Mouse (Mus musculus) liver, adult 2 months (tissue): ENCODE data around the gene Olfr51. TPM values are rescaled to one million over a fixed set of nuclear protein-coding genes. Genes with fewer than 3 reads are reported as not detected.
A peak's percentile ranks its signal among the peaks of the same experiment; 100 is the strongest.
"Not testable (repeated sequence)": the region's sequence is repeated elsewhere in the genome, so short reads cannot be mapped to it uniquely, and the experiment has no call there.

Source experiments
- DNase-seq: peaks from one replicate; pipeline ENCODE4 v3.0.0-alpha.2; 2011; ENCODE audit warnings: low read depth, low spot score; ENCODE audit errors: extremely low read depth
- H3K27ac ChIP-seq: fragments of 200-500 bp; replicated peaks from 2 replicates; pipeline ENCODE4 v1.5.1; 2012; ENCODE audit warnings: low read depth, mild to moderate bottlenecking, control low read depth, inconsistent platforms, low read length; ENCODE audit not compliant: insufficient read depth
- H3K27me3 ChIP-seq: fragments of 200-500 bp; 2 replicates; pipeline ENCODE4 v1.6.1; 2012; ENCODE audit warnings: mild to moderate bottlenecking, moderate library complexity, low read length, inconsistent platforms; ENCODE audit not compliant: control insufficient read depth, insufficient read depth
- H3K36me3 ChIP-seq: fragments of 200-500 bp; 2 replicates; pipeline ENCODE4 v1.6.1; 2012; ENCODE audit warnings: low read length, inconsistent platforms; ENCODE audit not compliant: control insufficient read depth, insufficient read depth
- H3K4me1 ChIP-seq: fragments of 200-500 bp; 2 replicates; pipeline ENCODE4 v1.6.1; 2011; ENCODE audit warnings: low read length; ENCODE audit not compliant: control insufficient read depth, insufficient read depth
- H3K4me3 ChIP-seq: fragments of 200-500 bp; 2 replicates; pipeline ENCODE4 v1.5.1; 2011; ENCODE audit warnings: low read depth, mild to moderate bottlenecking, control low read depth, low read length, moderate library complexity; ENCODE audit not compliant: insufficient read depth
- H3K79me2 ChIP-seq: fragments of 200-500 bp; 2 replicates; pipeline ENCODE4 v1.6.1; 2012; ENCODE audit warnings: inconsistent platforms, mild to moderate bottlenecking, low read length, moderate library complexity; ENCODE audit not compliant: control insufficient read depth, insufficient read depth
- H3K9ac ChIP-seq: fragments of 200-500 bp; 2 replicates; pipeline ENCODE4 v1.6.1; 2012; ENCODE audit warnings: low read depth, mild to moderate bottlenecking, control low read depth, inconsistent platforms, low read length
- CTCF ChIP-seq: fragments of 200-500 bp; IDR thresholded peaks from 2 replicates; pipeline ENCODE4 v1.5.1; 2011; ENCODE audit warnings: low read depth, low read length, control low read depth
- POLR2A ChIP-seq: fragments of 200-500 bp; IDR thresholded peaks from 2 replicates; pipeline ENCODE4 v1.6.1; 2011; ENCODE audit warnings: low read length, control low read depth; ENCODE audit not compliant: insufficient read depth; ENCODE audit errors: extremely low read depth
- WGBS: fragments of 180-500 bp; shearing (Covaris S2); methylation state at CpG from one replicate; pipeline ENCODE4 v1.1.7; 2018; 5-methylcytosine and 5-hydroxymethylcytosine counted together
- polyA plus RNA-seq: library from polyadenylated mRNA; depleted of rRNA; stranded (reverse); fragments of >200 nt; gene quantifications from 2 replicates; pipeline ENCODE4 v1.2.3, GENCODE M21; 2012
- total RNA-seq: library from RNA; depleted of rRNA; stranded (reverse); fragments of >200 nt; gene quantifications from 2 replicates; pipeline ENCODE4 v1.2.3, GENCODE M21; 2014

The Olfr51 gene
- total and polyA plus RNA-seq, 2 experiments = not detected

GRCm38 (mm10) chr11:51032851-51033250 lies 29.5 kb downstream of the Olfr51 start:
- TF ChIP-seq POLR2A = no peak
- TF ChIP-seq CTCF = peak; percentile 35
- no peak overlapping the region for H3K4me3 ChIP-seq
- H3K27ac ChIP-seq = no peak overlapping the region
- H3K79me2 ChIP-seq = no peaks in the 10 kb centered on the region
- H3K36me3 ChIP-seq = no peaks in the 10 kb centered on the region
- H3K9ac ChIP-seq = no peak overlapping the region
- H3K4me1 ChIP-seq = no peaks in the 10 kb centered on the region
- H3K27me3 ChIP-seq = no peaks in the 10 kb centered on the region
- peak; percentile 6 for DNase-seq
- 37% methylated on average over 1 of the region's 1 CpGs for WGBS

- not testable (repeated sequence) for H3K9ac ChIP-seq, H3K27ac ChIP-seq, H3K4me1 ChIP-seq, H3K4me3 ChIP-seq, DNase-seq, H3K27me3 ChIP-seq, H3K79me2 ChIP-seq, H3K36me3 ChIP-seq
Observed at GRCm38 (mm10) chr11:51034141-51034540, 30.7 kb downstream of the Olfr51 start.

GRCm38 (mm10) chr11:51035951-51036350 lies 32.6 kb downstream of the Olfr51 start:
- 58% methylated on average over 2 of the region's 2 CpGs for WGBS
- Histone ChIP-seq H3K79me2 (no peaks in the 10 kb centered on the region), H3K4me1 (no peaks in the 10 kb centered on the region), H3K27ac (no peak overlapping the region), H3K4me3 (no peak overlapping the region), H3K9ac (no peak overlapping the region), H3K36me3 (no peaks in the 10 kb centered on the region), H3K27me3 (no peaks in the 10 kb centered on the region)
- no peak for TF ChIP-seq POLR2A
- TF ChIP-seq CTCF = no peak
- peak; percentile 47 for DNase-seq

GRCm38 (mm10) chr11:51044776-51045175 lies 41.4 kb downstream of the Olfr51 start:
- H3K36me3 ChIP-seq, H3K79me2 ChIP-seq, H3K4me1 ChIP-seq, DNase-seq, H3K9ac ChIP-seq, H3K4me3 ChIP-seq, H3K27ac ChIP-seq, H3K27me3 ChIP-seq: not testable (repeated sequence)
- 48% methylated on average over 3 of the region's 3 CpGs for WGBS

GRCm38 (mm10) chr11:51047809-51048208 lies 44.4 kb downstream of the Olfr51 start, which contains the start of gene Olfr1375:
Gene Olfr1375 (plus strand): TSS chr11:51048109.
- not testable (repeated sequence) for H3K4me1 ChIP-seq, H3K36me3 ChIP-seq, H3K79me2 ChIP-seq, H3K4me3 ChIP-seq, DNase-seq, H3K27ac ChIP-seq, H3K27me3 ChIP-seq, H3K9ac ChIP-seq
- 69% methylated on average over 3 of the region's 3 CpGs for WGBS

GRCm38 (mm10) chr11:51051678-51052077 lies 48.3 kb downstream of the Olfr51 start:
- no peak overlapping the region for H3K4me3 ChIP-seq
- H3K36me3 ChIP-seq = no peaks in the 10 kb centered on the region
- H3K9ac ChIP-seq = no peak overlapping the region
- no peak overlapping the region for H3K27ac ChIP-seq
- no peaks in the 10 kb centered on the region for H3K79me2 ChIP-seq
- 59% methylated on average over 2 of the region's 2 CpGs for WGBS
- H3K4me1 ChIP-seq = no peaks in the 10 kb centered on the region
- DNase-seq = no peak
- no peak for TF ChIP-seq CTCF
- H3K27me3 ChIP-seq = no peaks in the 10 kb centered on the region

- no peak for TF ChIP-seq POLR2A
- TF ChIP-seq CTCF = no peak
- Histone ChIP-seq H3K9ac (no peak overlapping the region), H3K27me3 (no peaks in the 10 kb centered on the region), H3K27ac (no peak overlapping the region), H3K79me2 (no peaks in the 10 kb centered on the region), H3K36me3 (no peaks in the 10 kb centered on the region), H3K4me1 (no peaks in the 10 kb centered on the region), H3K4me3 (no peak overlapping the region)
- no peak for DNase-seq
- WGBS = 36% methylated on average over 3 of the region's 3 CpGs
Observed at GRCm38 (mm10) chr11:51053230-51053629, 49.8 kb downstream of the Olfr51 start.
